Mouse (Mus musculus) embryonic facial prominence, embryonic 14.5 days (tissue): ENCODE measurements at regions not wholly inside any gene's neighbourhood (a gene's known extent, or its start where the extent isn't known, plus 50 kb on each side); places are given as distances from the start of the nearest gene placed in this dataset.

Experiments used
- ATAC-seq: fragments of 200-750 bp; cut with Nextera tagmentation; 2 replicates; pipeline ENCODE4 v1.8.0; 2017; ENCODE audit warnings: low read depth, moderate number of reproducible peaks, moderate TSS enrichment
- DNase-seq: peaks from one replicate; pipeline ENCODE4 v3.0.0-alpha.2; 2015; ENCODE audit warnings: low spot score
- H3K27ac ChIP-seq: fragments of 300-500 bp; sonication (generic); replicated peaks from 2 replicates; pipeline ENCODE4 v1.5.1; 2014; ENCODE audit warnings: low read depth, mild to moderate bottlenecking, low read length, moderate library complexity
- H3K27me3 ChIP-seq: fragments of 300-500 bp; sonication (generic); replicated peaks from 2 replicates; pipeline ENCODE4 v1.6.1; 2014; ENCODE audit warnings: low read length; ENCODE audit not compliant: control insufficient read depth, insufficient read depth
- H3K36me3 ChIP-seq: fragments of 300-500 bp; sonication (generic); 2 replicates; pipeline ENCODE4 v1.6.1; 2014; ENCODE audit warnings: low read length, mixed read lengths; ENCODE audit not compliant: control insufficient read depth, insufficient read depth
- H3K4me1 ChIP-seq: fragments of 300-500 bp; sonication (generic); 2 replicates; pipeline ENCODE4 v1.6.1; 2014; ENCODE audit warnings: antibody characterized with exemption, low read length; ENCODE audit not compliant: control insufficient read depth, insufficient read depth
- H3K4me2 ChIP-seq: fragments of 300-500 bp; sonication (generic); 2 replicates; pipeline ENCODE4 v1.6.1; 2014; ENCODE audit warnings: low read depth, mild to moderate bottlenecking, low read length, moderate library complexity, mixed read lengths
- H3K4me3 ChIP-seq: fragments of 300-500 bp; sonication (generic); 2 replicates; pipeline ENCODE4 v1.5.1; 2014; ENCODE audit warnings: low read depth, mild to moderate bottlenecking, low read length
- H3K9ac ChIP-seq: fragments of 300-500 bp; sonication (generic); 2 replicates; pipeline ENCODE4 v1.6.1; 2014; ENCODE audit warnings: low read depth, mild to moderate bottlenecking, low read length, moderate library complexity, mixed read lengths
- H3K9me3 ChIP-seq: fragments of 300-500 bp; sonication (generic); 2 replicates; pipeline ENCODE4 v1.6.1; 2016; ENCODE audit warnings: low read length; ENCODE audit not compliant: control insufficient read depth
- WGBS: fragments of 180-500 bp; shearing (Covaris S2); extraction: QIAGEN DNeasy Blood & Tissue Kit; methylation state at CpG from one replicate; pipeline ENCODE4 v1.1.7; 2014; 5-methylcytosine and 5-hydroxymethylcytosine counted together

DNA sequence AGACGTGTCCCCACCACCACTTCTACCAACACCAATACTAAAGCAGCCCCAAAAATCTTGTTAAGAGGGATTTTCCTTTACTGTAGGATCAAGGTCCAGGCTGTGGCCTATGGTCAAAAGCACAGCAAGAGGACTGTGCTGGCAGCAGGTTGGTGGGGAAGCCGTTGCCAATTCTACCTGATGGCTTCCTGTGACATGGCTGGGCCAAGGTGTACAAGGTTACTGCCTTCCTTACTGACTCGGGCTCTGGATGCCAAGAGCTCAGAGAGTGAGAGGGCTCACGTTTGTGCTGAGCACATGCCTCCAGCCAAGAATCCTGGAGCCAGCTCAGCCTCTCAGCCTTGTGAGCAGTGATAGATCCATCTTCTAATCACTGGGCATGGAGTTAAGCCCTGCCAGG is 92.3 kb upstream of the Vstm2b start:
- 72% methylated on average over 4 of the region's 4 CpGs for WGBS
- Histone ChIP-seq H3K4me2 (no peak overlapping the region), H3K27me3 (no peaks in the 10 kb centered on the region), H3K4me3 (no peak overlapping the region), H3K4me1 (no peaks in the 10 kb centered on the region), H3K36me3 (no peaks in the 10 kb centered on the region), H3K27ac (no peak overlapping the region), H3K9me3 (no peaks in the 10 kb centered on the region), H3K9ac (no peak overlapping the region)
- ATAC-seq (no peak), DNase-seq (no peak)

DNA sequence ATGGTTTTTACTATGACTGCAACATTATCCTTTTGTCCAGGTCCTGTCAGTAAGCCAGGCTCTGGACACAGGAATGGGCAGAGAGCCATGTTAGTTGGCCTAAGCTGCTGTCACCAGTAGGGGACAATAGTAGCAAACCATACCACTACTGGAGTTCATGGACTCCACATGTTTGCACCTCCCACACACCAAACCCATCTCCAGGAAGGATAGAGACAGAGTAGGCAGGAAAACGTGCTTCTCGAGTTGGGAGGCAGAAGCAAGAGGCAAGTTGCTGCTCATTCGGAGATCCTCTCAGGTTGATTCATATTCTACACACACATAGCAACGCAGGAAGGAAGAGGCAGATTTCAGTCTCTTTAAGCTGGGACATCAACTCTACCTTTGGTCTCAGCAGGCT is 85.2 kb upstream of the Vstm2b start:
- DNase-seq: no peak

DNA sequence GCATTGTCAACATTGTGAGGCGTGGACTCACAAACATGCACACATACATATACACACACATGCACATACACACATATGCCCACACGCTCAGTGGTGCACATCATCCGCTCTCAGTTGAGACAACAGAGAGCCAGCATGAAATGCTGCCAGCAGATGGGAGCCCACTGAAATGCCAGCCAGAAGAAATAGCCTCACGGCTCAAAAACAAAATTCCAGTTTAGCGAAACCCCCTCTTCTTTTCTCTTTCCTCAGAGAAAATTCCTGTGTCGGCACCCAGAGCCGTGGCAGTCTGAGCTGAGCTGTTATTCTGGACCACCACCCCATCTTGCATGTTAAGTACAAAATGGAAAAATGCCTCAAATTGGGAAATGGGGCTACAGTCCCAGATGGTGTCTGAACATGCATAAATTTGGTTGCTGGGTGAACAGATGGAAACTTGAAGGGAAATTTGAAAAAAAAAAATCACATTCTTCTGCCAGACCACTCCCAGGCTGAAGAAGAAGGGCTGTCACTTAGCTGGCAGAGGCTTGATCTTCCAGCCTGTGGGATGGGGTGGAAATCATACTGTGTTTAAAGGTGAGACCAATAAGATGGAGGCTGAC is 72.9 kb upstream of the Vstm2b start:
- no peak overlapping the region for H3K4me2 ChIP-seq
- DNase-seq: peak; percentile 7
- H3K9me3 ChIP-seq: no peaks in the 10 kb centered on the region
- H3K27ac ChIP-seq: no peak overlapping the region
- H3K27me3 ChIP-seq: no peaks in the 10 kb centered on the region
- 68% methylated on average over 7 of the region's 7 CpGs for WGBS
- ATAC-seq: no peak
- no peaks in the 10 kb centered on the region for H3K4me1 ChIP-seq
- H3K9ac ChIP-seq: no peak overlapping the region
- H3K36me3 ChIP-seq: no peaks in the 10 kb centered on the region
- no peak overlapping the region for H3K4me3 ChIP-seq

More for the DNA sequence above, 85.2 kb upstream of the Vstm2b start:
- H3K27ac ChIP-seq: no peak overlapping the region
- H3K9me3 ChIP-seq: no peaks in the 10 kb centered on the region
- H3K36me3 ChIP-seq: no peaks in the 10 kb centered on the region
- WGBS: 76% methylated on average over 4 of the region's 4 CpGs
- no peak overlapping the region for H3K9ac ChIP-seq
- H3K27me3 ChIP-seq: no peaks in the 10 kb centered on the region
- ATAC-seq: no peak
- no peaks in the 10 kb centered on the region for H3K4me1 ChIP-seq
- H3K4me3 ChIP-seq: no peak overlapping the region
- H3K4me2 ChIP-seq: no peak overlapping the region

DNA sequence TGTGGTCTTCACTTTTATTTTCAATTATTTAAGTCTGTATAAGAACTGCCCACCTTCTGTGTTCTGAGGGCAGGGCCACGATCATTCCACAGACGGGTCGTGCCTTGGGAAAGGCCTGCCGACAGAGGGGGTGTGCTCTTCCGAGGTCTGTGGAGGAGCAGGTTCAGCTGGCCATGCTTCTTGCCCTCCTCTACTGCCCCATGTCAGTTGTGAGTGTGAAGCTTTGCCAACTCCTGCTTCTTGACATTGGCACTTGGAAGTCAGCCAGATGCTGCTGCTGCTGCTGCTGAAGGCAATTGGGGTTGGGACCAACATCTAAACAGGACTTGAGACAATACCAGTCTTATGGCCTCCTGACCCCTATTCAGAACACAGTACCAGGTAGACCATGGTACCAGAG is 68.6 kb upstream of the Vstm2b start:
- DNase-seq: no peak
- no peaks in the 10 kb centered on the region for H3K4me1 ChIP-seq
- 70% methylated on average over 5 of the region's 5 CpGs for WGBS
- no peaks in the 10 kb centered on the region for H3K27me3 ChIP-seq
- no peak overlapping the region for H3K27ac ChIP-seq
- H3K4me3 ChIP-seq: no peak overlapping the region
- H3K36me3 ChIP-seq: no peaks in the 10 kb centered on the region
- ATAC-seq: no peak
- H3K9me3 ChIP-seq: no peaks in the 10 kb centered on the region
- H3K4me2 ChIP-seq: no peak overlapping the region
- H3K9ac ChIP-seq: no peak overlapping the region

DNA sequence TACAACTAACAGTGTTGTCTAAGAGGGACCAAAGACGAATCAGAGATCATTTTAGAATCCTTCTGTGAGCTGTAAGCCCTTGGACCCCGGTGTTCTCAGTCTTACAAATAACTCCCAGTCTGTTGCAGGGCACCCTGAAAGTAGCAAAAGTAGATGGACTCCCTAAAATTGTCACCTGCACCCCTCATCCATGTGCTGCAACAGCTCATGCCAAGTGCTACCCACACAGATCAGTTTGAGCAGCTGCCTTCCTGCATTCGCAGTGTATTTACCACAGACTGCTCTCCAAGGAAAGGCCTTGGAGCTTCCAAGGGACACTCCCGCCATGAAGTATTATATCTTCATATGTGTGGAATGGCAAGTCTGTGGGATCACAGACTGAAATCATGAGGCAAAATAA is 66.5 kb upstream of the Vstm2b start:
- H3K4me3 ChIP-seq: no peak overlapping the region
- no peaks in the 10 kb centered on the region for H3K36me3 ChIP-seq
- ATAC-seq (no peak), DNase-seq (no peak)
- WGBS: 84% methylated on average over 4 of the region's 4 CpGs
- no peak overlapping the region for H3K9ac ChIP-seq
- H3K4me2 ChIP-seq: no peak overlapping the region
- no peaks in the 10 kb centered on the region for H3K9me3 ChIP-seq
- no peaks in the 10 kb centered on the region for H3K4me1 ChIP-seq
- no peaks in the 10 kb centered on the region for H3K27me3 ChIP-seq
- no peak overlapping the region for H3K27ac ChIP-seq

DNA sequence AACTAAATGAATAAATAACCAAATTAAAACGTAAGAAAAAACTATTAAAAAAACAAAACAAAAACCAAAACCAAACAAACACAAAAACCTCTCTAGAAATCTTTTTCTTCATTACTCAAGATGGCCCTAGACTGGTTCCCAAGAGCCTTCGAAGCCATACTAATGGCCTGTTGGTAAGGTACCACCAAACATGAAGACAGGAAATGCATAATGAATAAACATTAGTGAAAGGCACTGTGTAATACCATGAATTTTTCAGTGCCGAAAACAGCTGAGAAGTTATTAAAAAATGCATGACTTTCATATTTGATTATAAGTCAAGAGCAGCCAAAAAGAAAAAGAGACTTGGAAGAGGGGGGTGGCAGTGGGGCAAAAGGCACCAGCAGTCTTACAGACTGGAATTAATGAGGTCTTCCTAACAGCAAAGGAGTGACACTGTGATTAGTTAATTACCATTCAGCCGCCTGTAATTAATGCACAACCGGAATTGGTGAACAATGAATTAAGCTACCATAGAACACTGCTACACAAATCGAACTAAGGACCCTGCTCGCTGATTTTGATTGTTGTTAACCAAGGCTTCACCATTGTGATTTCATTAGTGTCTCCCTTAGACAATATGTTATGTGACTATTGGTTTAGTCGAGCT is 55.7 kb upstream of the Vstm2b start:
- ATAC-seq: no peak
- no peak overlapping the region for H3K9ac ChIP-seq
- H3K27ac ChIP-seq: no peak overlapping the region

DNA sequence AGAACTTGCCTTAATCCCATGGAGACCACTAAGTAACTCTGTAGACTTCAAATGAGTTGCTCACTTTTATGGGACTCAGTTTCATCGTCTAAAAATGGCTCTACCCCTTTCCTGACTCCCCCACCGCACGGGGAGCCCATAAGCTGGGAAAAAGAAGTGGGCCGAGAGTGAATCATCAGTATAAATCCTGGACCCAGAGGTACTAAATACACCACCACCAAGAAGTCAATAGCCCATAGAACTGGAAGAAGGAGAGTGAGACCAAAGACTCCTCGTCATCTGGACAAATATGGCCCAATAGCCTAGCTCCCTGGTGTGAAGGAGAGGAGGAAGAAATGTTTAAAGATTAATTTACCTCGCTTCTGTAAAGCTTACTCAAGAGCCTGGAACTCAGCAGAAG is 51.6 kb upstream of the Vstm2b start:
- Histone ChIP-seq H3K27me3 (no peaks in the 10 kb centered on the region), H3K4me2 (no peak overlapping the region), H3K27ac (no peak overlapping the region), H3K36me3 (no peaks in the 10 kb centered on the region), H3K4me1 (no peaks in the 10 kb centered on the region), H3K9ac (no peak overlapping the region), H3K4me3 (no peak overlapping the region), H3K9me3 (no peaks in the 10 kb centered on the region)
- ATAC-seq (no peak), DNase-seq (no peak)
- WGBS: 80% methylated on average over 6 of the region's 6 CpGs

More for the DNA sequence above, 55.7 kb upstream of the Vstm2b start:
- DNase-seq: no peak
- no peak overlapping the region for H3K4me3 ChIP-seq
- H3K9me3 ChIP-seq: no peaks in the 10 kb centered on the region
- H3K4me1 ChIP-seq: no peaks in the 10 kb centered on the region
- 86% methylated on average over 8 of the region's 8 CpGs for WGBS
- H3K36me3 ChIP-seq: no peaks in the 10 kb centered on the region
- no peaks in the 10 kb centered on the region for H3K27me3 ChIP-seq
- H3K4me2 ChIP-seq: no peak overlapping the region
